Mouse (Mus musculus): ENCODE data around the gene 1700069L16Rik. TPM values are rescaled to one million over a fixed set of nuclear protein-coding genes. Genes with fewer than 3 reads are reported as not detected.

The 1700069L16Rik gene
- not detected for polyA plus RNA-seq (2015; fragmentation: Illumina TruSeq; extraction: RNeasy Lipid Tissue Mini Kit (QIAGEN cat#74804); ENCODE audit: insufficient read depth, low read depth, low replicate concordance)

GRCm38 (mm10) chr5:113724446-113724845 lies at the start of gene 1700069L16Rik:
1700069L16Rik (minus strand) TSS chr5:113724772.

GRCm38 (mm10) chr5:113772450-113772895 lies 47.9 kb upstream of the 1700069L16Rik start, which contains the start of the genes Sart3 and Iscu:
Sart3 (minus strand) TSS chr5:113772510.
Iscu (plus strand) TSS chr5:113772748.

GRCm38 (mm10) chr5:113735345-113736112 lies 11.0 kb upstream of the 1700069L16Rik start, which contains the start of gene Ficd:
Ficd (plus strand) TSS chr5:113735803.

GRCm38 (mm10) chr5:113650035-113650865 lies 74.3 kb downstream of the 1700069L16Rik start, which contains the start of gene Cmklr1:
Cmklr1 (minus strand) TSS chr5:113650426.

Other genes with a start within 250 kb of the 1700069L16Rik start
- 0.42 TPM for gene Wscd2, start 234.4 kb downstream of the 1700069L16Rik start, polyA plus RNA-seq (2015; fragmentation: Illumina TruSeq; extraction: RNeasy Lipid Tissue Mini Kit (QIAGEN cat#74804); ENCODE audit: insufficient read depth, low read depth, low replicate concordance)
- gene Cmklr1, start 74.3 kb downstream of the 1700069L16Rik start, polyA plus RNA-seq (2015; fragmentation: Illumina TruSeq; extraction: RNeasy Lipid Tissue Mini Kit (QIAGEN cat#74804); ENCODE audit: insufficient read depth, low read depth, low replicate concordance), result 8.0 TPM
- 4.7 TPM for gene Ficd, start 11.0 kb upstream of the 1700069L16Rik start, polyA plus RNA-seq (2015; fragmentation: Illumina TruSeq; extraction: RNeasy Lipid Tissue Mini Kit (QIAGEN cat#74804); ENCODE audit: insufficient read depth, low read depth, low replicate concordance)
- 6.0 TPM for gene Sart3, start 47.7 kb upstream of the 1700069L16Rik start, polyA plus RNA-seq (2015; fragmentation: Illumina TruSeq; extraction: RNeasy Lipid Tissue Mini Kit (QIAGEN cat#74804); ENCODE audit: insufficient read depth, low read depth, low replicate concordance)
- gene Iscu, start 48.0 kb upstream of the 1700069L16Rik start, polyA plus RNA-seq (2015; fragmentation: Illumina TruSeq; extraction: RNeasy Lipid Tissue Mini Kit (QIAGEN cat#74804); ENCODE audit: insufficient read depth, low read depth, low replicate concordance), result 46.8 TPM
- gene Tmem119, start 75.7 kb upstream of the 1700069L16Rik start, polyA plus RNA-seq (2015; fragmentation: Illumina TruSeq; extraction: RNeasy Lipid Tissue Mini Kit (QIAGEN cat#74804); ENCODE audit: insufficient read depth, low read depth, low replicate concordance), result 13.5 TPM
- gene Selplg, start 107.9 kb upstream of the 1700069L16Rik start, polyA plus RNA-seq (2015; fragmentation: Illumina TruSeq; extraction: RNeasy Lipid Tissue Mini Kit (QIAGEN cat#74804); ENCODE audit: insufficient read depth, low read depth, low replicate concordance), result 3.7 TPM
- gene Coro1c, start 184.0 kb upstream of the 1700069L16Rik start, polyA plus RNA-seq (2015; fragmentation: Illumina TruSeq; extraction: RNeasy Lipid Tissue Mini Kit (QIAGEN cat#74804); ENCODE audit: insufficient read depth, low read depth, low replicate concordance), result 9.9 TPM

Measured in pancreas, adult 10 weeks (tissue).